Mouse (Mus musculus) CD8-positive naive resting alpha-beta T cell, adult 57 days (primary cell): ENCODE data around the gene Hira. TPM values are rescaled to one million over a fixed set of nuclear protein-coding genes. Genes with fewer than 3 reads are reported as not detected.

Experiments
- total RNA-seq: library from RNA; stranded (reverse); gene quantifications from one replicate; pipeline ENCODE4 v1.2.4, GENCODE M21; 2023

Hira gene
- total RNA-seq, result 76.0 TPM

DNA sequence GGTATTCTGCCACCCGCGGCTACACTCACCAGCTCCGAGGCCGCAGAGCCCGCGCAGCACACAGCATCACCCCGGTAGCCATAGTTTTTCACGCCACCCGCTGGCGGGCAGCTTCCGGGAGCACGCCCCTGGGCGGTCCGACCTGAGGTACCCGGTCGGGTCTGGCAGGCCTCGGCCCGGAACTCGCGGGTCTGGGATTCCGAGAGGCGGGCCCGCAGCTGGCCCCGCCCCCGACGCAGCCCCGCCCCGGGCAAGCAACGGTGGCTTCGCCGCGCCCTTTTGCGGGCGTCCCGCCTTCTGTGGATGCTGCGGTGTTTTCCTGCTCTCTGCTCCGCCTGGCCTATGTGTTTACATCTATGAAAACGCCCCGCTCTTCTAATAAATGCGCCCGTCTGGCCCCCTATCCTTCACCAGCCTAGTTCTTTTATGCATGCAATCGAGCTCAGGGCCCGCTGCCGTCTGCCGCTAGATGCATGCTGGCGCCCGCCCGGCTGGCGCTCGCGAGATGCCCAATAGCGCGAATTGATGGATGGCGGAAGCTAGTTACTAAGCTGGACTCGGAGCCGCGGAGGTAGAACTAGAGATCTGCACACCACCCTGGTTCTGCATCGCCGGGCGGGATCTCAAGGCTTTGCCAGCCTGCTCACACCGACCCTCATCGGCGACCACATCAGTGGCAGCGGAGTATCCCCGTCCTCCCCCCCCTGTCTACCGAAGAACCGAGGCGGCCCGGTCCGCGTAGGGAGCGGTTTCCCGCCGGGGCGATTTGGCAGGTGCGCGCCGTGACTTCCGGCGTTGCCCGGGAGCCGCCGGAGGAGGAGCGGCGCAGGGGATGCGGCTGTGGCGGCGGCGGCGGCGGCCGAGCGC, at the start of gene Hira, which contains the start of gene Mrpl40:
Gene Hira (plus strand): TSS at position 596 of the 867 bp plus-strand sequence.
Gene Mrpl40 (minus strand): TSS at position 421 of the 867 bp plus-strand sequence.

DNA sequence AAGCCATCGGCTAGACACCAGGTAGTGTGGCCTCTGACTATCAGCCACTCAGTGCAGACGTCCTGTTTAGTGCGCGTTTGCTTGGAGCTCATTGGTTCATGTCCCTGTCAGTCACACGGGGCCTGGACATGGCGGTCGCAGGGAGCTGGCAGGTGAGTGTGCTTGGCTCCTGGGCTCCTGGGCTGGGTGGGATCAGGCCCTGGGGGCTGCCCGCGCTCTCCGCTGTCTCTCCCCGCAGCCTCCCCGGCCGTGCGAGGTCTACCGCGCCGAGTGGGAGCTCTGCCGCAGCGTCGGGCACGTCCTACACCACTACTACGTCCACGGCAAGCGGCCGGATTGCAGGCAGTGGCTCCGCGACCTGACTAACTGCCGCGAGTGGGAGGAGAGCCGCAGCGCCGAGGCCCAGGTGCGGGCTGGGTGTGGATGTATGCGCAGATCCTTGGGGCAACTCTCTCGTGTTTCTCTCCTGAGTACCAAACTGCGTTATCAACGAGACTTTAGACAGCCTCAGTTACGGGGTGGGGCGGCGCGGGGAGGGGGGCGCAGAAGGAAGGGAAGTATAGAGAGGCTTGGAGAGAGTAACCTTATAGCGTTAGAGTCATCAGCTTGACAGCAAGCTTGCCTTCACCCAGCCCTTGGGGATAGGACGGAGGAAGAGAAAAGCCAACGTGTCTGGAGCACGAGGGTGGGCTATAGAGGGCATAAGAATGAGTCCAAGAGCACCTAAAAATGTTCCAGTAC, 40.2 kb upstream of the Hira start, which contains the start of the genes 2510002D24Rik and Gm28539:
Gene 2510002D24Rik (plus strand): TSS at position 111 of the 741 bp plus-strand sequence.
Gene Gm28539 (plus strand): TSS at position 117 of the 741 bp plus-strand sequence.

Other genes with a start within 250 kb of the Hira start
- gene Sept5, start 247.1 kb upstream of the Hira start, total RNA-seq, result not detected
- gene Cldn5, start 100.2 kb upstream of the Hira start, total RNA-seq, result not detected
- 116 TPM for gene Ufd1, start 65.3 kb upstream of the Hira start, total RNA-seq
- 3.1 TPM for gene Cdc45, start 65.0 kb upstream of the Hira start, total RNA-seq
- gene 2510002D24Rik, start 40.5 kb upstream of the Hira start, total RNA-seq, result 48.5 TPM
- gene Gm28539, start 40.5 kb upstream of the Hira start, total RNA-seq, result 3.9 TPM
- 39.9 TPM for gene Mrpl40, start 175 bp upstream of the Hira start, total RNA-seq